Mouse (Mus musculus) cerebellum, adult 11-12 months (tissue): ENCODE measurements around the gene Flot1.

Experiments
- DNase-seq: peaks from one replicate; pipeline ENCODE4 v3.0.0; 2022

Gene Flot1

DNA sequence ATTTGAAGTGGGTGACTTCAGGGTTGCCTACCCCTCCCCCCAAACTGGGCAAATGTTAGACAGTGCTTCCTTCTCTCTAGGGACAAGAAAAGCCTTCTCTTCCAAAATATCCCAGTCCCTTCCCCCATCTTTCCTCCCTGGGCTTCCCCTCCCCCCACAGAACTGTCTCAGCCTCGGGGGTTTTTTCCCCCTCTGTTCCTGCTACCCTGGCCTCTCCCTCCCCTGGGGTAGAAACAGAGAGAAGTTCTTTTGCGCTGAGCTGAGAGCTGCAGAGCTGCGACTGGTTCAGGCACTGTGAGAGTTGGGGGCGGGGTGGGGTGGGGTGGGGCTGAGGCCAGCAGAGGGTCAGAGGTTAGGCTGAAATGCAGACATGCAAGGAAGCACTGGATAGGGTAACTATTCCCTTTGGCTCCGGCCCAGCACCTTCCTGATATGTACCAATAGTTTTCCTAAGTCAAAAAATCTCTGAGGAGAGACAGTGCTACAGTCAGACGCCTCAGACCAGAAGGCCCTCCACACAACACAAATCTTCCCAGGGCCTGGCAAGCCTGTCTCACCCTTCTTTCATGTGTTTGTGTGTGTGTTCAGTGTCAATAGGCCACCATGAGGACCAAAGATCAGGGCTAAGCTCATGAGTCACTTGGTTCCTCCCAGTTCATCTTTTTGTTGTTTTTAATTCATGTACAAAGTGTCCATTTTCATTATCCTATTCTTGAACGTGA, 46.5 kb downstream of the Flot1 start:
- DNase-seq: no peak

- no peak for DNase-seq
Observed at GRCm38 (mm10) chr17:35870151-35870883, 47.3 kb downstream of the Flot1 start.

GRCm38 (mm10) chr17:35870884-35871696, 48.1 kb downstream of the Flot1 start:
- no peak for DNase-seq

DNA sequence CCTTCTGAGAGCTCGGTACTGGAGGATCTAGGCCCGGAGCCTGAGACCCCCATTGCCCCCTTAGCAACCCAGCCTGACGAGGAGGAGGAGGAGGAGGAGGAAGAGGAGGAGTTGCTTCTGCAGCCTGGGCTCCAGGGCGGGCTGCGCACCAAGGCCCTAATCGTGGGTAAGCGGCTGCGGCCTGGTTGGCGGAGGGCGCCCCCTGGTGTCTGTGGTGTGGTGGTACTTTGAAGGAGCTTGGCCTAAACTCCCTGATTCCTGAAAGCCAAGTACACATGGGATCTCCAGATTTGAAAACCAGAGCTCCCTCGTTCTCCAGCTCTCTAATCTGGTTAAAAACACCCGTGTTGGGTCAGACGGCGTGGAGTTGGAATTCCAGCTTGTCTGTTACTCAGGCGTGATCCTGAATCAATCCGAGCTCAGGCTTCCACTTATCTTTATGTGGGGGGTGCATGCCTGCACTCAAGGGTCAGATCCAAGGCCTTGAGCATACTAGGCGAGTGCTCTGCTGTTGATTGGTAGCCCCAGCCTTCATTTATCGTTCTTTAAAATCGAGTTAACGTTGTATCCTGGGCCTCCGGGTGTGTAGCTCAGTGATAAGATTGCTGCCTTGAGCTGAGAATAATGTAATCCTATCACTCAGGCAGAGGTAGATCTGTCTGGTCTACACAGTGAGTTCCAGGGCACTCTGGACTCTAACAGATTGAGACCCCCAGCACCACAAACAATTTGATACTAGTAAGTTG, 50.9 kb downstream of the Flot1 start:
- DNase-seq: peak; percentile 83

DNA sequence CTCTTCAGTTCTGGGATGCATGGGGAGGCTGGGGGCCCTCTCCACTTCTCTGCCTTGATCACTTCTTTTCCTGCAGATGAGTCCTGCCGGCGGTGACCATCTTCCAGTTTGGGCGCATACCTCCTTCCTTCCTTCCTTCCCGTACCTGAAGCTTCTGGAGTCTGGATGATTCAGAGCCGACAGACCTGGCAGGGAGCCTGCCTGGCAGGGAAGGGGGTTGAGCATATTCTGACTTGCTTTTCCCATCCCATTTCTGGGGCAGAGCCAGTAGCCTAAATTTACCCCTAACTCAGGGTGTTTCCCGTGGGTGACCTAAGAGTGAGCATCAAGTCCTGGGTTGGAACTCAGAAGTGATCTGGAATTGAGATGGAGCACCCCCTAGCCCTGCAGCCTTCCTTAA, 51.7 kb downstream of the Flot1 start:
- no peak for DNase-seq

DNA sequence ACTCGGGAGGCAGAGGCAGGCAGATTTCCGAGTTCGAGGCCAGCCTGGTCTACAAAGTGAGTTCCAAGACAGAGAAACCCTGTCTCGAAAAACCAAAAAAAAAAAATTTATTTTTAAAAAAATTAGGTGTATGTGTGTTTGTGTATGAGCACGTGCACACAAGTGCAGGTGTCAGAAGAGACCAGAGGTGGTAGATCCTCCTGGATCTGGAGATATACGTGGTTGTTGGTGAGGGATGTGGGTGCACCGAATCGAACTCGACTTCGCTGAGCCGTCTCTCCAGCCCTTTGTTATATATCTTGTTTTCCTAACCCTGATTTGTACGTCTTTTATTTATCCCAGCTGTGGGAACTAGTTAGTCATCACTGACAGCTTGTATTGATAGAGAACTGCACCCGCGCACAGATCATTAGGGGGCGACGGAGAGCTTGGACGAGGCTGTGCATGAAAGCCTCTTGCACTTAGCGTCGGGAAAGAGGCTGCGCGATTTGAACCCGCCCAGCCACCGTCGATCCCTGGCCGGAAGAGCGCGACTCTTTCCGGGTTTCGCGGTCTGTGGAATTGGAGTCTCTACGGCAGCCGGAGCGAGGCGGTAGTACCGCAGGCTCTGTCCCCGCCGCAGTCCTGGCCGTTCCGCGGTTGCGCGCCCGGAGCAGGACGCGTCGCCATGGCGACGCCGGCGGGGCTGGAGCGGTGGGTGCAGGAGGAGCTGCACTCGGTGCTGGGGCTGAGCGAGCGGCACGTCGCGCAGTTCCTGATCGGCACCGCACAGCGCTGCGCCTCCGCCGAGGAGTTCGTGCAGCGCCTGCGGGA, 56.4 kb downstream of the Flot1 start, which contains the start of gene Dhx16:
Gene Dhx16, plus strand, starts transcription at position 575 of the 813 bp plus-strand sequence.
- peak; percentile 94 for DNase-seq
